Mouse (Mus musculus) lung, postnatal 14 days (tissue): ENCODE measurements around the gene Oxld1.

Experiments
- DNase-seq: peaks from one replicate; pipeline ENCODE4 v3.0.0; 2021

Gene Oxld1

DNA sequence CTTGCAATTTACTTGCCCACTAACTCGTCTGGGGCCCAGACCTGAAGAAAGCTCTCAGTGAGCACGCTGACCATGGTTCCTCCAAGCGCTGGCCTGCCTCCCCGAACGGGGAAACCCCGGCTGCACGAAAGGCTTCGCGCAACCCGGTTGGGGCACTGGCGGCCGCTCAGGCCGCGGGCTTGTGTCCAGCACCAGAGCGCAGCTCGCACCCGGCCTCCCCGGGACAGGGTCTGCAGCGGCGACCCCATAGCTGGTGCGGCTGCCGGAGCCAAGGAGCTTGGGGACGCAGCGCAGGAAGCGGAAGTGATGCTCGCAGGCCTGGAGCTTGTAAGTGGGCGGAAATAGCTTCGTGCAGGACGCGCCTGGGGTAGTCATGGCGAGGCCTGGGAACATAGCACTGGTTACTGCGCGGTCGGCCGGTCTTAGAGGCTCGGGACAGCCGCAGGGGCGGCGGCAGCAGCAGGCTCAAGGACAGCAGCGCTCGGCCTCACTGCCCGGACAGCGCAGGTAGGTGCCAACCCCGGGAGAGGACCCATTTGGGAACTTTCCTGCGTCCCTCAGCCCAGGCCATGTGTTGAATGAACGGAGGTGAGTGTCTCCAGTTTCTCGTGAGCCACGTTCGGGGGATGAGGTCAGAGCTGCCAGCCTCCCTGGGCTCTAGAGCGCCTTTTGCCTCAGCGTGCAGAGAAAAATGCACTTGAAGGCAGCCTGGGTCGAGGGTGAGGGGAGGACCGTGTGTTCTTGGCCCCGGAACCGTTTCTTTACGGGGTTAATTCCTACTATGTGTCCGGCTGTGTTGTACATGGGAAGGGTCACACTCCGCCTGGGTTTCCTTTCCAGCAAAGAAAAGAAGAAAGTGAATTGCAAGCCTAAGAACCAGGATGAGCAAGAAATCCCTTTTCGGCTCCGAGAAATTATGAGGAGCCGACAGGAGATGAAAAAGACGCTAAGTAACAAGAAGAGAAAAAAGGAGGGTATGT, at the start of gene Oxld1, which contains the start of gene Ccdc137:
Oxld1 (minus strand) TSS at position 297 of the 980 bp plus-strand sequence.
Ccdc137 (plus strand) TSS at position 344 of the 980 bp plus-strand sequence.
- DNase-seq, result peak; percentile 76

DNA sequence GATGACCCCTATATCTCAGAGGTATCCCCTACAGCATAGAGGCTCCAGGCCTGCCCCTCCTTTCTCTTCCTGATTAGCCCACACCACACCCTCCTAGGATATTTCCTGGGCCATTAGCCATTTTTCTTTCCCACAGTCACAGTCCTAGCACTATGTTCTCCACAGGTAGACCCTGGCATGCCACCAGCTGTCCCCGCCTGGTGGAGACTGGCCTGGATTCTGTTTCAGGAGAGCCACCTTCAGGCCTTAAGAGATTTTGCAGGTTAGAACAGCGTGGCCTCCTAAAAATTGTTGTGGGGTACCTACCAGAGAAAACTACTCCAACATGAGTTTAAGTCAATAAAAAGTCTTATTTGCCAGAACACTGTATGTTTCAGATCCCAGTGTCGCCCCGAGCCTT, 49.0 kb upstream of the Oxld1 start:
- DNase-seq, result peak; percentile 53

GRCm38 (mm10) chr11:120505661-120506060, 47.8 kb upstream of the Oxld1 start:
- no peak for DNase-seq

DNA sequence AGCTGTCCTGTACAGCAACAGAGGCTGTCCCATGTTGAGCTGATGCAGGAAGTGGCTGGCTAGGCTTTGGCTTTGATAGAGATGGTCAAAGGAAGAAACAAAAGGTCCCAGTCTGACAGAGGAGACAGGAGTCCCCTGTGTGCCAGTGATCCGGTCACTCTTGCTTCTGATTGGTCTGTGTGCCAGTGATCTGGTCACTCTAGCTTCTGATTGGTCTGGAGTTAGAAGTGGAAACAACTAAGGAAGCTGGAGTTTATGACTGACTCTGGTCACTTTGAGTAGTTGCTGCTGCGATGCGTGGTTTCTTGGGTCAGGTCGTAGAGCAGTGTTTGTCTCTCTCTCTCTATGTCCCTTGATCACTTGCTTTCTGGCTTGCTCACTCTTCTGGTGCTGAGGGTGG, 43.8 kb upstream of the Oxld1 start:
- DNase-seq, result no peak

GRCm38 (mm10) chr11:120501018-120501417, 43.1 kb upstream of the Oxld1 start:
- DNase-seq, result no peak

- DNase-seq, result peak; percentile 68
Measured at GRCm38 (mm10) chr11:120500357-120500756, 42.5 kb upstream of the Oxld1 start.

- no peak for DNase-seq
Measured at GRCm38 (mm10) chr11:120499894-120500293, 42.0 kb upstream of the Oxld1 start.

GRCm38 (mm10) chr11:120498891-120499290, 41.0 kb upstream of the Oxld1 start:
- DNase-seq, result no peak

DNA sequence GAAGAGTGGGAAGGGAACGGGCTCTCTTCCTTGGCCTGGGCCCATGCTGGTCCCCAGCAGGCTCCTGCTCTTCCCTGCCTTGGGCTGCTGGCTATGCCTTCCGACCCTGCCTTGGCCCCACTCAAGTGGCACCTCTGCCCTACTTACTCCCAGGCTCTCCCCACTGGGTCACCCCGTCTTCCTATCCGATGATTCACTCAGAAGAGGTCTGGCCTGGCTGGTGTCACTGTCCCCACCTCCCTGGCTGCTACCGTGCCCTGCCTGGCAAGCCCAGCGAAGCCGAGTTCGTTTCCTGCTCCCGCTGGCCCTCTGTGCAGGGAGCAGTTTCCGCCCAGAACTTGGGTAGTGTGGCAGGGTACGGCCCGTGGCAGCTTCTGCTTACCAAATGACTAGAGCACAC, 40.4 kb upstream of the Oxld1 start:
- DNase-seq, result no peak

DNA sequence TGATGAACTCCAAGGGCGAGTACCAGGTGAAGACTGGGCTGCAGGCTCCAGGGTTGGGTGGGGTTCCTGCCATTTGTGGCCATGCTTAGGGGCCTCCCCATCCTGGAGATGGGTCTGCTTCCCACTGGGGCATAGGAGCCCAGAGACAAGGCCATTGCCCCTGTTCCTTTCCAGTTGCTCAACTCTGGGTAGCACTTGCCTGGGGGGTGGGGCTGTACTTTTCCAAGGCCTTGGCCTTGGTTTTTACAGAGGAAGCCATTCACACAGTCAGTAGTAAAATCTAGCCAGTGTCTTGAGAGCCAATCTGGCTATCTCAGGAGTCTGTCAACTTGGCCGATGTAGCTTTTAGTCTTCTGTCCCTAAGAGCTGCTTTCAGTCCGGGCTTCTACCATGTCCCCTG, 39.6 kb upstream of the Oxld1 start:
- DNase-seq, result no peak

DNA sequence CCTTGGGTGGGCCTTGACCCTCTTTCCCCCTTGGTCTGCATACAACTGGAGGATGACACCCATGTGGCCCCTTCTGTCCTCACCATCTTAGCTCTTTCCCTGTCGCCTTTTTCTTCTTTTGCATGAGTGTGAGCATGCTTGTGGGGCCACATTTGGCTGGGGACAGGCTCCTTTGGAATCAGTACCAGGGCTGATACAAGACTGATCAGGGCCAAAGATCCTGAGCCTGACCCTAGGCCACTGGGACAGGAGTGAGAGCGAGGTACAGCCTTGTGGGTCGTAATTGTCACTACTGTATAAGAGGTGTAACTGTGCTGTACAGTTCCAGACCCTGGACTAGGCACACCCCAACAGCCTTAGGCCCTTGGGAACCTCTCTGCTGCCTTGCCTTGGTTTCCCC, 36.0 kb upstream of the Oxld1 start:
- DNase-seq, result no peak

DNA sequence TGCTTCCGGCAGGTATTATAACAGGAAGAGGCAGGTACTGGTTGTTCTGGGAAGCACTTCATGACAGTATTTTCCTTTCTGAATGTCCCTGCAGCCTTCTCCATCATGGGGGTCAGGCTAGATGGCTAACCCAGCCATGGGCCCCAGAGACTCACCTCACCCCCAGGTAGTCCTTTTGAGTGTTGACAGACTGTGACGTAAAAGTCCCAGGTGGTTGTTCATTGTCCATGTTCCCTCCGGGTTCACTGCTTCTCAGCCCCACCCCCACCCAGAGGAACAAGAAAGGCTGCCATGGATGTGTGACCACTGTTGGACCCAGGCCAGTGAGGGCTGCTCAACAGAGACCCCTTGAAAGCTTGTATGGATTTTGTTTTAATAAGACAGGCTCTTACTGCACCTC, 35.5 kb upstream of the Oxld1 start:
- no peak for DNase-seq

GRCm38 (mm10) chr11:120492878-120493203, 35.0 kb upstream of the Oxld1 start:
- DNase-seq, result no peak

DNA sequence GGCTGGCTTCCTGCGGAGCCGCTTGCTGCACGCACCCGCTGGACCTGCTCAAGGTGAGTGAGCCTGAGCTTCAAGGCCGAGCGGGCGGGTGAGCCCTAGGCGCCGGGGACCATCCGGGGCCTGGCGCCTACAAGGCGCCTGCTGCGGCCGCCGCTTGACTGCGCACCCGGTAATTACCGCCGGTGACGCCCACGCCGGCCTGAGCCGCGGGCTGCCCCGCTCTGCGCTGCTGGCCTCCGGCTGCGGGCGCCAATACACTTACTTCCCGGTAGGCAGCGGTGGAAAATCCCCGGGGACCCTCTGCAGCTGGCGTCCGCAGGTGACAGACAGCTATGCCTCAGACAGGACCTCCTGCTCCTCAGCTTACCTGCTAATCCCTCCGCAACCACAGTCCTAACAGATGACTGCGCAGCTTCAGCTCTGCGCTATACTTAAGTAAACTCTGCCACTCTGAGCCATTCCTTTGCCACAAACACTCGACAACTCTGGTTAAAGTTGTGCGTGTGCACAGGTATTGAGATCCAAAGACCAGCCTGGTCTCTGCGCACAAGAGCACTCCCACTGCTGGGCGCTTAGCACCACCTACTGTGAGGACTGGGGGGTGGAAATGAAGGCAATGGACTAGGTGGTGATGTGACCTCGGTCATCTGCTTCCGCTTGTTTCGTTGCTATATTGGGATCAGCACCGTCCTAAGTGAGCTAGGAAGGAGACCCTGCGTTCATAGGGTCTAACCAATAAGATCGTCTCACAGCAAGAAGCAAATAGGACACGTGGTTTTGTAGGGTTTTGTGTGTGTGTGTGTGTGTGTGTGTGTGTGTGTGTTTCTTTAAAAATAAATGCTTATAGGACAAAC, 34.4 kb upstream of the Oxld1 start:
- DNase-seq, result peak; percentile 35

- peak; percentile 89 for DNase-seq
Measured at GRCm38 (mm10) chr11:120491317-120492023, 33.6 kb upstream of the Oxld1 start, which contains the start of gene Slc25a10. Gene Slc25a10 (plus strand): TSS chr11:120491840.

- DNase-seq, result no peak
Measured at GRCm38 (mm10) chr11:120490291-120491046, 32.6 kb upstream of the Oxld1 start.

- peak; percentile 71 for DNase-seq
Measured at GRCm38 (mm10) chr11:120489054-120489761, 31.3 kb upstream of the Oxld1 start.

DNA sequence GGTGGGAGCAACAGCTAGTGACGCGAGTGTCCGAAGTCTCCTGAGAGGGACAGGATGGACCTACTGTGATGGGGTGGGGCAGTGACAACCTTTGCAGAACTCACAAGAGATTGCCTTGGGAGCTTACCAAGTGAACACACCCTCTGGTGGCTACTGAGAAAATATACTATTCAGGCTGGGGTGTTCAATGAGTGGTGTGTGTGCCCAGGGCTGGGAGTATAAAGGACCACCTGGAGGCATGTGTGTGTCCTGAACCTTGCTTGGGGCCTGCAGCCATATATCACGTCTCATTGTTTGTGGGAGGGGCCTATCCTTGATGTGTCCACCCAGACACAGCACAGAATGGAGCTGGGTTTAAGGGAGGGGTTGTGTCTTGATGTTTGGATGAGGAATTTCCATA, 30.6 kb upstream of the Oxld1 start:
- DNase-seq, result no peak

GRCm38 (mm10) chr11:120485251-120485650, 27.4 kb upstream of the Oxld1 start:
- no peak for DNase-seq

DNA sequence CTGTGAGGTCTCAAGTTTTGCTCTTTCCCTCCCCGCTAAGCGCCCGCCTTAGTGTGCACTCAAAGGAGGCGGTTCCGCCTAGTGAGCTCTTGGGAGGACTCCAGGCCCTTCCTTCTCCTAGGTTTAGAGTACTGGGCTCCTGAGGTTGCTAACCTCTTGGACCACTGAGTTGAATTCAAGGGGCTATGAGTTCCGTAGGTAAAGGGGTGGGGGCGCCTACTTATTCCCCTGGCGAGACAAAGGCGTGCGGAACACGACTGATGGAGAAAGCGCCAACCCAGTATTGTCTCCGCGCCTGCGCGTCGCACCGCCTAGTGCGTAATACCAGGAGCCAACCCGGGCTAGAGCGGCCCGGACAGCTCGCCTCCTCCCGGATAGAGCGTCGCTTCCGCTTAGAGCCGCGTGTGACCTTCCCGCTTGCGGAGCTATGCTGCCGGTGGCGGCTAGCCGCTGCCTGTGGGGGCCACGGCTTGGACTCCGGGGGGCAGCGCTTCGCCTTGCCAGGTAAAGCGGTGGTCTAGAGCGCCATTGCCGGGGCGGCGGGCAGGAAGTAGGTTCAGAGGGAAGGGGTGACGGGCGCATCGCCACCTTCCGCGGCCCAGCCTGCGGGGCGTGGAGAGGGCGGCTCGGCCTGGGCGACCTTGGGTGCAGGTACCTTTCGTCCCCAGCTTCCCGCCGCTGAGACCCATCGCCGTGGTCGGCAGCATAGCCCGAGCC, 26.6 kb upstream of the Oxld1 start, which contains the start of gene Mrpl12:
Mrpl12 (plus strand) TSS at position 349 of the 717 bp plus-strand sequence.
- peak; percentile 87 for DNase-seq
